Mouse (Mus musculus) frontal cortex, postnatal 10 days (tissue): Measurements from ENCODE around the gene Col6a6.

ENCODE experiments used
- DNase-seq, 2 experiments: peaks; one replicate each; pipeline ENCODE4 v3.0.0; 2022; ENCODE audit warnings: low spot score in 2 of 2, mixed read lengths in 1 of 2

The Col6a6 gene

GRCm38 (mm10) chr9:105801463-105801862 is 26.5 kb downstream of the Col6a6 start:
- DNase-seq: no peak

- DNase-seq: no peak
Observed at GRCm38 (mm10) chr9:105800286-105800685, 27.7 kb downstream of the Col6a6 start.

DNA sequence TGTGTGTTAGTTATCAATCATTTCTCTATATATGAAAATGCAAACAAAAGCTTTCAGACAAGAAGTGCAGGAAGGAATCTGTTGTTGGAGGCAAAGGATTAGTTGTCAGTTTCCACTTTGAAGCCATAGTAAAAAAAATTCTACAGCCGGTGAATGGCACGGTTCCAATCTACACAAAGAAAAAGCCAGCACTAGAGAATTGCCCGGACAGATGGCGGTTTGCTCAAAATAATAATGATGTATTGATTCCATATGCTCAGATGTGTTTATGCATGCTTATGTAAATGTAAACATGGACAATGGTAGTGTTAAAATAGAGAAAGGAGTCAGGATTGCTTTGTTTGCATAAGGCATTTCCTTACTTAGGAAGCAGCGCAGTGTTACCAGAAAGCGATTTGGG is 31.8 kb downstream of the Col6a6 start:
- DNase-seq: no peak

- no peak for DNase-seq
Observed at GRCm38 (mm10) chr9:105794965-105795364, 33.0 kb downstream of the Col6a6 start.

GRCm38 (mm10) chr9:105791810-105792209 is 36.1 kb downstream of the Col6a6 start:
- no peak for DNase-seq

DNA sequence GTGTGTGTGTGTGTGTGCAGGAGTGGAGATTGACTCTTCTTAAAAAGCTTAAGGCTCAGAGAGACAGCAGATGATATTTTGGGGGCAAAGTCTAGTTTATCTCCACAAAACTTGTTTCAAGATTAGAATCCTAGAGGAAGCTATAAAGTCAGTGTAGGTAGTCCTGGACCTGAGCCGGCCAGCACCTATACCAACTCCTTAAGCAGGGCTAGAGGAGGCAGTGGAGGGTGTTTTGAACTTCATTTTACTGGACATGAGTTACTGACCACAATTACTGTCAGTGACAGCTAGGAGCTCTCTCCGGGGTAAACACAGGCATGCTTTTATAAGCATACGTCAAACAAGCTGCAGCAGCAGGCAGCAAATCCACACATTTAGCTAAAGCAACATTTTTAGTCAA is 39.8 kb downstream of the Col6a6 start:
- no peak for DNase-seq

GRCm38 (mm10) chr9:105787800-105788199 is 40.2 kb downstream of the Col6a6 start:
- no peak for DNase-seq

- DNase-seq: no peak
Observed at GRCm38 (mm10) chr9:105784026-105784425, 43.9 kb downstream of the Col6a6 start.

GRCm38 (mm10) chr9:105780696-105781095 is 47.3 kb downstream of the Col6a6 start:
- DNase-seq: no peak

GRCm38 (mm10) chr9:105778741-105779140 is 49.2 kb downstream of the Col6a6 start:
- DNase-seq: no peak

DNA sequence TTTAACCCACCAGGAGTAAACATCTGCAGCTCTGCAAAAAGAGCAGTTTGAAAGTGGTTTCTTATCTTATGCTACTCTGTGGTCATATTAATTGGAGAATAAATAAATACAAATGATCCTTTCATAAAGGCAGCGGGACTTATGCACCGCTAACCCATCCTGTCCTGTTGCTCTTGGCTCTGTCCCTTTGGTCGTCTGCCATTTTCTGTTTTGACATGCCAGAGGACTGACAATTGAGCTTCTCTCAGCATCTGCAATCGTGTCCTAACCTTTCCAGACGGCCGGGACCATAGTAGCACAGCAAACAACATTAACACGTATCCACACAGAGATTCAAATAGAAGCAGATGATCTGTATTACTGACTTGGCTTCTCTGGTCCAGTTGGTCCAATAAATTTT is 53.1 kb downstream of the Col6a6 start:
- no peak for DNase-seq

- no peak for DNase-seq
Observed at GRCm38 (mm10) chr9:105774321-105774720, 53.6 kb downstream of the Col6a6 start.

- no peak for DNase-seq
Observed at GRCm38 (mm10) chr9:105771380-105771779, 56.6 kb downstream of the Col6a6 start.

DNA sequence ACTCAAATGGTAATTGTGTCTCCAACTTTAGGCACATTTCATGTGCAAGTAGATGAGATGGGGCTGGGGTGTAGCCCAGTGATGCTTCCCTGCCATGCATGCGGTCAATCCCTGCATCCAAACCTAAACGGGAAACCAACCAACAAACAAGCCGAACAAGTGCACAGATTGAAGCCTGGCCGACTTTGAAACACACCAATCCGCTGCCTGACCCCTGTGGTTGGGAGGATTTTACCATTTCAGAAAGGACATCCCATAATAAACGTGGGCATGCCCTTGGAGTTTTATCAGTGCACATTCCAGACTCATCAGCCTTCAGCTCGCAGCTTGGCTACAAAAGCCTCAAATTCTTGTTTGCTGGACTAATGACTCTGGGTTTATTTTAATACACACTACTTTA is 57.3 kb downstream of the Col6a6 start:
- DNase-seq: no peak

- no peak for DNase-seq
Observed at GRCm38 (mm10) chr9:105765891-105766290, 62.1 kb downstream of the Col6a6 start.

- no peak for DNase-seq
Observed at GRCm38 (mm10) chr9:105764681-105765080, 63.3 kb downstream of the Col6a6 start.

GRCm38 (mm10) chr9:105764127-105764526 is 63.8 kb downstream of the Col6a6 start:
- DNase-seq: no peak

- DNase-seq: no peak
Observed at GRCm38 (mm10) chr9:105763625-105764024, 64.3 kb downstream of the Col6a6 start.

GRCm38 (mm10) chr9:105762274-105762673 is 65.7 kb downstream of the Col6a6 start:
- no peak for DNase-seq

GRCm38 (mm10) chr9:105758861-105759260 is 69.1 kb downstream of the Col6a6 start:
- no peak for DNase-seq

DNA sequence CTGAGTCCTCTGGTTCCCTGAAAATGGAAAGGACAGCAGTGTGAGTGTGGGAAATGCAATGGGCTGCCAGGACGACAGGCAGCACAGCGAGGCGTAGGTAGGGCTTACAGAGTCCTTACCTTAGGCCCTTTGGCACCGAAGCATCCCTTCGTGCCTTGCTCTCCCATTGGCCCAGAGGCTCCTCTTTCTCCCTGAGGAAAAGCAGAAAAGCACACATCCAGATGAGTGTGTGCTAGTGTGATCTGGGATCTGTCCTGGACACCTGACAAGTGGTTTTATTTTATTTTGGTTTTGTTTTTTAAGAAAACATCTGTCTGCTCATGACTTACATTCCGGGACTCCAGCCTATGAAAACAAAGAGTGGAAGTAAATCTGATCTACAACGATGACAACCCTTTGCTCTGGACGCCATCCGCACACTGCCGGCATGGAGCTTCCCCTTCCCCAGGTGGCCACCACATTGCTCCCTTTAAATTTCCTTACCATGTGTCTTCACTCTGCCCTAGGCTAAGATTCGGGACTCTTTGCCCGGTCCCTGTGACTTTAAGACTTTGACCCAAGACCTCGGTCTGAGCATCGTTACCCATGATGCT is 69.7 kb downstream of the Col6a6 start:
- DNase-seq: no peak

GRCm38 (mm10) chr9:105754256-105754655 is 73.7 kb downstream of the Col6a6 start:
- no peak for DNase-seq

DNA sequence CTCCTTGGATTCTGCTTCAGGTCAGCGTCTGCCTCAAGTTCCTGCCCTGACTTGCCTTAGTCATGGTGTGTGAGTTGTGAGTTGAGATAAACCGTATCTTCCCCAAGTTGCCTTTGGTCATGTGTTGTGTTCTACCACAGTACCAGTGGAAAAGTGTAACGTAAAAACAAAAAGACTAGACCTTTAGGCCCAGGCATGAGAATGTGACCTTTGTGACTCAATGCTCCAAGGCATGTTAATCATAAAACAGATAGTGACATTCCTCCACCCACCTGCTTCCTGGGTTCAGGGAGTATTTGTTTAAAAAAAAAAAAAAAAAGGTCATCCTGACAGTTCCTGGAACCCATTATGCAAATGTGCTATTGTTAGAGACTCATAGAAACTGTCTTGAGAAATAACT is 82.1 kb downstream of the Col6a6 start:
- DNase-seq: no peak

GRCm38 (mm10) chr9:105740413-105740812 is 87.5 kb downstream of the Col6a6 start:
- no peak for DNase-seq
